Mouse (Mus musculus): ENCODE results near the gene Dad1. TPM values are rescaled to one million over a fixed set of nuclear protein-coding genes. Genes with fewer than 3 reads are reported as not detected.

Gene Dad1
- total RNA-seq, 2 experiments from 2014 or later, result 195 to 211 TPM

- DNase-seq (ENCODE audit: low spot score in 2 of 2), result no peak
Observed at GRCm38 (mm10) chr14:54226911-54227811, 26.7 kb downstream of the Dad1 start.

- no peak for DNase-seq (ENCODE audit: low spot score in 2 of 2)
Observed at GRCm38 (mm10) chr14:54225725-54226124, 28.2 kb downstream of the Dad1 start.

GRCm38 (mm10) chr14:54224484-54225467 lies 29.1 kb downstream of the Dad1 start:
- DNase-seq (ENCODE audit: low spot score in 2 of 2), result no peak

GRCm38 (mm10) chr14:54224064-54224417 lies 29.9 kb downstream of the Dad1 start:
- no peak for DNase-seq (ENCODE audit: low spot score in 2 of 2)

- no peak for DNase-seq (ENCODE audit: low spot score in 2 of 2)
Observed at GRCm38 (mm10) chr14:54223315-54224063, 30.4 kb downstream of the Dad1 start.

DNA sequence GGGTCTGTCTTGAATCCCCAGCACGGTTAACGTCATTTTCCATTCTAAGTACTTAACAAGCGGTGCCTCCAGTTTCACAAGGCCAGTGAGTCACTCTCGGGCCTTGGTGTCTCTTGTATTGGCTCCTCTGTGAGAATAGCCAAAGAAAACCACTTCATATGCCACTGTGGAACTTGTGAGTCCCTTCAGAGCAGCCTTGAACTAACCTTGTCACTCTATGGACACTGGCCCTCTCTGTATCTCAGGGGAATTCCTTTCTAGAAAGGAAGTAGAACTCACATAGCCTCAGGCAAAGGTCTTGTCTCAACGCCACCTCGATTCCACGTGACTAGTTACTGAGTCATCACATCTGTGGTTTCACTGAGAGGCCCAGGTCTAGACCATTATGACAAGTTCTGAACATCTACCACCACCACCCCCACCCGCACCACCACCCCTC lies 31.6 kb downstream of the Dad1 start:
- DNase-seq (ENCODE audit: low spot score in 2 of 2), result no peak

GRCm38 (mm10) chr14:54221641-54222040 lies 32.3 kb downstream of the Dad1 start:
- DNase-seq (ENCODE audit: low spot score in 2 of 2), result no peak

GRCm38 (mm10) chr14:54220726-54221494 lies 33.0 kb downstream of the Dad1 start:
- no peak for DNase-seq (ENCODE audit: low spot score in 2 of 2)

DNA sequence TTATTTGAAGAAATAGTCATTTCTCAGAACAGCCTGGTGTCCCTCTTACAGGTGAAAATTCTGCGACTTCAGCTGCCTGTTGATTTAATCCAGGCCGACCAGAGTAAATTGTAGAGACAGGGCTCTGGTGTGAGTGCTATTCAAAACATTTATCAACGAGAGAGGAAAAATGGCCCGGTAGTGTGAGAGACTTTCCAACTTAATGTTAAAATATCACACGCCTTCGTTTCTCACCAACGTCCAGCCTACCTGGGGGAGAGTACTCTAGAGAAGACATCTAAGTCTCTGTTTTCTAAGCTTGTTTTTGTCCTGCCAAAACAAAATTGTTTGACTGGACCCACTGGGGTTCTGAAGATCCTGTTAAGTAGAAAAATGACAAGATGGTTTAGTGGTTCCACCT lies 34.1 kb downstream of the Dad1 start:
- DNase-seq (ENCODE audit: low spot score in 2 of 2), result no peak

DNA sequence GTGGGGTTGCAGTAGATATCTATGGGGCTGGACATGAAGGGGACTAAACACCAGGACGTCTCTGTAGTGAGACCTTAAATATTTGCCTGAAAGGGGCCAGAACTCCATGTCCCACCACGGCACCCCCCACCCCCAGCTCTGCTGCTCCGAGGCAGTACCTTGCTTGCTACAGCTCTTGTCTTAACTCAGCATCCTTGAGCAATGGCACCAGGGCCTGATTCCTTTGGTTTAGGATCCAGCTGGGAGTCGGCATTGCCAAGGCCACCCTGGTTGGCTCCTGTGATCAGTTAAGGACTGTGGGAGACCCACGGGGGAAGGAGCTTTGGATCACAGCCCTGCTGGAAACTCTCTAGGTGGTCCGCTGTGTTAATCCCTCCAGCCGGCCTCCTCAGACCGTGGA lies 34.6 kb downstream of the Dad1 start:
- DNase-seq (ENCODE audit: low spot score in 2 of 2), result no peak

DNA sequence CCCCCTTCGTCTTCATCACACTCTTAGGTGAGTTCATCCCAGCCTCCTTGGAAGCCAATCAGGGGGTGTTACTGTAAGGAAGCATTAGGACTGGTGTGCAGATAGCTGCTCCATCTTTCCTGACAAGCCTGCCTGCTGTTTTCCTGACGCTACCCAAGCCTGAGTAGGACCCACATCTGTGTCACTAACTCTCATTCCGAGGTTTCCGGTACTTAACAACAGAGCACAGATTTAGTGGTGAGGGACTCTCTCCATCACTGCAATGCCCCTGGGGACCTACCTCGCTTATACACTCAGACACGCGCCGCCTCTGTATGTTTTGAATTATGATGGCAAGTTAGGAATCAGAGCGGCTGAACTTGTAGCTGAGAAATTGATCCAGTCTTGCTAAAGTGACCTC lies 35.2 kb downstream of the Dad1 start:
- DNase-seq (ENCODE audit: low spot score in 2 of 2), result no peak

DNA sequence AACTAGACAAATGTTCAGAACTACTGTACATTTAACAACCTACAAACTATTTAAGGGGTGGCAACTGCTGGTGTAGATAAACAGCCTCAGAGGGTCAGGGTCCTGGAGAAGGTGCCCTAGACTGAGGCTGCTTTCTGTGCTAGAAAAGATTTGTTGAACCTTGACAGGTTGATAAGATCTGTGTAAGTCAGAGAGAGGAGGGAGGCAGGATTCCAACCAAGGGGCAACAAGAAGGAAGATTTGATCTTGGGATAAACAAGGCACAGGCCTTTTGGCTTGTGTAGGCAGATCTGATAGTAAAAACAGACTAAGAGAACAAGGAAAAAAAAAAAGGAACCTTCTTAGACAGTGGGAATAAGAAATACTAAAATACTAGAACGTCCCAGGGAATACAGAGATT lies 35.7 kb downstream of the Dad1 start:
- DNase-seq (ENCODE audit: low spot score in 2 of 2), result no peak

- DNase-seq (ENCODE audit: low spot score in 2 of 2), result no peak
Observed at GRCm38 (mm10) chr14:54216126-54216525, 37.8 kb downstream of the Dad1 start.

DNA sequence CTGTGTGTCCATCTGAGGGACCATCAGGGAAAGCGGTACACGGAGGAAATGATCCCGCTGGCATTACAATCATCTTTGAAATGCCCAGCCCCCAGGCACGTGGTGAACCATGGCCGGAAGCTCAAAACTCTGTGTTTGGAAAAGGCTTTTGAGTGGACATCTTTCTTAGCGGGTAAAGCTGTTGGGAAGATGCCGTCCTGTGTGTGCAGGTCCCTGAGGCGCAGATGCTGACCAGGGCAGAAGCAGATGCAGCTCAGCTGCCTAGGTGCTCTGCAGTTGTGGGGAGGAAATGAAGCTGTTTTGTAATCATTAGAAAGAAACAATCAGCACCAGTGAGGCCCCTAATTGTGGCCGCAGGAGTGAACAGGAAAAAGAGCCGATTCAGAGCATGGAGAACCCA lies 39.0 kb downstream of the Dad1 start:
- DNase-seq (ENCODE audit: low spot score in 2 of 2), result no peak

DNA sequence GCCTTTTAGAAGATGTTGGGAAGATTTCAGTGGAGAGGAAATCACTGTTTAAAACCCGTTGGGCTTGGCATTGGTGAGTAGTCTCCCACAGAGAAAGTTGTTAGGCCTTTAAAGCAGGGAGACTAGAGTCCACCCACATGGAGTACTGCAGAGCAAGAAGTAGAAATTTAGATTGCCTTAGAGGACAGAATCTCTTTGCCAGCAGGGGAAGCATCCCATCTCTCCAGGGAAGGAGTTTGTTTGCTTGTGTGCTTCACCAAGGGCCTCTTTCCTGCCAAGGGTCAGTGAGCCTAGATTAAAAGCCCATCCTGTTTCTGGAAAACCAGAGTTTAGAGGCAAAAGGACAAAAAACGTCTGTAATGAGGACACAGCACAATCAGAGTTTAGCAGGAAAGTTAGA lies 39.4 kb downstream of the Dad1 start:
- DNase-seq (ENCODE audit: low spot score in 2 of 2), result no peak

DNA sequence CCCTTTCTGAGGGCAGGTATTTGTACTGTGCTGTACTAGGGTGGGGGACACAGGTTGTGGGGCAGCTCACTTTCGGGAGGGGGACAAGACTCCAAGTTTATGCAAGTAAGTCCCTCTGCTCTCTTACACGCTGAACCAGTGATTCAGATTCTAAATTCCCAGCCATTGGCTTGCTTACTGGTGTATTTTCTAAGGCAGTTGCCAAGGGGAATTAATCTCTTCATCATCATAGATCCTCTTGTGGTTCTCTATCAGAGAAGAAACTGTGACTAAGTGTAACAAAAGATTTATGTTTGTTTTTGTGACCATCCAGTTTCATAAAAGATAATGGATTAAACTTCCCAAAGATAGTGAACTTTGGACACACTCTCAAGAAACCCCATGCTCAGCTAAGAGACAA lies 40.2 kb downstream of the Dad1 start:
- DNase-seq (ENCODE audit: low spot score in 2 of 2), result no peak

DNA sequence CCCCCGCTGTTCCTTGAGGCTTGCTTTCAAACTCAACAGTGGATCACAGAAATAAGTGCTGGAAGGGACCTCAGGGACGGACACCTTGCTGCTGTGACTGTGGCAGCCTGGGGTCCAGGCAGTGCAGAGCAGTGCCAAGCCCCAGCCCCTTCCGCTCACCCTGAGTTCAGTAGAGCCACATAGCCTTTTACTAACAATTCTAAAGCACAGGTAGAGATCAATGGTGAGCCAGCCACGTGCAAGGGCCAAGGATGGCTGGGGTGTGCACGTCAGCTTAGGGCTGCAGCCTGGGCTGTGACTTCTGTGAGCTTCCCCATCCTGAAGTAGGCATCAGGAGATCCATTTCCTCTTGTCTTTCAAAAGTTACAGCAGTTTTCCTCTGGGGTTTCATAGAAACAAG lies 42.1 kb downstream of the Dad1 start:
- no peak for DNase-seq (ENCODE audit: low spot score in 2 of 2)

DNA sequence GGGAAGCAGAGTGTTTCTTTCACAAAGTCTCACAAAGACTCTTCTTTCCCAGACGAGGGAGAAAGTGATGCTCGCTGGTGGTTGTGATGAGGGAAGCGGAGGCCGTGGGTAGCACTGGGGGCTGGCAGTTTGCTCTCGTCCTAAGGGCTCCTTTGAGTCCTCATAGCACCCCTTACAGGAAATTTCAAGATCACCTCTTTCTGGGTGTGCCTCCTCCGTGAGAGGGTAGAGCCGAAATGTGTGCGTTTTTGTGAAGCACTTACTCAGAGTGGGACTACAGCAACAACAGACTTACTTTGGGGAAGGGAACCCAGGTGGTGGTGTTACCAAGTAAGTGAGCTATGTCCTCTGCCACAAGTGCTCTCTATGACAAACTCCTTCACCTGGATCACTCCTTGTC lies 42.7 kb downstream of the Dad1 start:
- DNase-seq (ENCODE audit: low spot score in 2 of 2), result no peak

DNA sequence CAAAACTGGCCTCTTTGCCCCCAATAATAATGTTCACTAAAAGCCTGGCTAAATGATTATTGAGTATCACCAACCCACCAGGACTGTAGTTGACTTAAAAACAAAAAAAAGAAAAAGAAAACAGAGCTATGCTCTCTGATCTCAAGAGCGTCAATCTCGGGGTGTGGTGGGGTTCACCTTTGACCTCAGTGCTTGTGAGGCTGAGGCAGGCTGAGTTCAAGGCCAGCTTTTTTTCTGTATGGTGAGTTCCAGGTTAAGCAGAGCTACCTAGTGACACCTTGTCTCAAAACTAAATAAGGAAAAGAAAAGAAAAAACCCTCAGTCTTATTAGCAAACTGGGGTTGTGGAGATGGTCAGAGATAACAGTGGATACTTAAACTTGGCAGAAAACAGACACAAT lies 43.5 kb downstream of the Dad1 start:
- no peak for DNase-seq (ENCODE audit: low spot score in 2 of 2)

DNA sequence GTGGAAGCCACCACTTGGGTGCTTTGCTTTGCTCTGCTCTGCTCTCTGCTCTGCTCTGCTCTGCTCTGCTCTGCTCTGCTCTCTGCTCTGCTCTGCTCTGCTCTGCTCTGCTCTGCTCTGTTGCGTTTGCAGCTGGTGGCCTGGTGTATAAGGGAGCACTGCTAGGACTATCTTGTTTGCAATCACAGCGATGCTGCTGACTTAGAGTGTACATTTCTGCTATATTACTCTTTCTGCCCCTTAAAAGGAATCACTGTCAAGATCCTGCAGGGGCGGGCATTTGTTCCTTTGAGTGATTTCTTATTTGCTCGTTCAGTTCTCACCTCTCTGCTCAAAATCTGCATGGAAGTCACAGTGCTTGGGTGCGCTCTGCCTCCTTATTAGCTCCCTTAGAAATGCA lies 44.0 kb downstream of the Dad1 start:
- DNase-seq (ENCODE audit: low spot score in 2 of 2), result no peak

GRCm38 (mm10) chr14:54208741-54209140 lies 45.2 kb downstream of the Dad1 start:
- no peak for DNase-seq (ENCODE audit: low spot score in 2 of 2)
